Mouse (Mus musculus) midbrain, embryonic 11.5 days (tissue): Measurements from ENCODE around the gene Atp2b4. TPM values are rescaled to one million over a fixed set of nuclear protein-coding genes. Genes with fewer than 3 reads are reported as not detected.
"Not testable (repeated sequence)": the region's sequence is repeated elsewhere in the genome, so short reads cannot be mapped to it uniquely, and the experiment has no call there.

Source experiments
- ATAC-seq: fragments of 200-750 bp; cut with Nextera tagmentation; 2 replicates; pipeline ENCODE4 v1.8.0; 2017; ENCODE audit warnings: moderate TSS enrichment, moderate library complexity; ENCODE audit not compliant: low FRiP score
- DNase-seq: peaks from one replicate; pipeline ENCODE4 v3.0.0; 2015; ENCODE audit warnings: low spot score; ENCODE audit errors: missing footprints
- H3K27ac ChIP-seq: fragments of 300-500 bp; sonication (generic); 2 replicates; pipeline ENCODE4 v1.5.1; 2014; ENCODE audit warnings: low read depth, low read length
- H3K27me3 ChIP-seq: fragments of 300-500 bp; sonication (generic); 2 replicates; pipeline ENCODE4 v1.6.1; 2014; ENCODE audit warnings: mild to moderate bottlenecking, low read length, moderate library complexity, mixed read lengths; ENCODE audit not compliant: control insufficient read depth, insufficient read depth
- H3K36me3 ChIP-seq: fragments of 300-500 bp; sonication (generic); 2 replicates; pipeline ENCODE4 v1.6.1; 2014; ENCODE audit warnings: mild to moderate bottlenecking, low read length, moderate library complexity, mixed read lengths; ENCODE audit not compliant: control insufficient read depth, insufficient read depth
- H3K4me1 ChIP-seq: fragments of 300-500 bp; sonication (generic); 2 replicates; pipeline ENCODE4 v1.6.1; 2014; ENCODE audit warnings: low read length; ENCODE audit not compliant: control insufficient read depth, insufficient read depth
- H3K4me2 ChIP-seq: fragments of 300-500 bp; sonication (generic); 2 replicates; pipeline ENCODE4 v1.6.1; 2014; ENCODE audit warnings: mild to moderate bottlenecking, moderate library complexity
- H3K4me3 ChIP-seq: fragments of 300-500 bp; sonication (generic); 2 replicates; pipeline ENCODE4 v1.5.1; 2014; ENCODE audit warnings: low read depth, low read length
- H3K9ac ChIP-seq: fragments of 300-500 bp; sonication (generic); 2 replicates; pipeline ENCODE4 v1.6.1; 2014; ENCODE audit warnings: low read length
- H3K9me3 ChIP-seq: fragments of 300-500 bp; sonication (generic); 2 replicates; pipeline ENCODE4 v1.6.1; 2016; ENCODE audit warnings: low read length; ENCODE audit not compliant: control insufficient read depth
- WGBS: fragments of 180-500 bp; shearing (Covaris S2); extraction: QIAGEN DNeasy Blood & Tissue Kit; methylation state at CpG from one replicate; pipeline ENCODE4 v1.1.7; 2014; 5-methylcytosine and 5-hydroxymethylcytosine counted together
- polyA plus RNA-seq: library from polyadenylated mRNA; unstranded; fragments of >200 nt; fragmentation: Nextera tagmentation; extraction: Ambion mirVana; gene quantifications from 2 replicates; pipeline ENCODE4 v1.2.1, GENCODE M21; 2014

The Atp2b4 gene
- polyA plus RNA-seq, 1 experiment from 2014 or later: 7.6 TPM

- H3K27ac ChIP-seq, H3K27me3 ChIP-seq, DNase-seq, H3K9me3 ChIP-seq, H3K9ac ChIP-seq, H3K36me3 ChIP-seq, ATAC-seq, H3K4me2 ChIP-seq, H3K4me1 ChIP-seq, H3K4me3 ChIP-seq: not testable (repeated sequence)
- WGBS: 17% methylated on average over 1 of the region's 2 CpGs
Measured at GRCm38 (mm10) chr1:133701824-133702223, 99.0 kb downstream of the Atp2b4 start.

- H3K36me3 ChIP-seq: no peaks in the 10 kb centered on the region
- no peak for DNase-seq
- 91% methylated on average over 12 of the region's 12 CpGs for WGBS
- H3K9ac ChIP-seq: no peak overlapping the region
- ATAC-seq: no peak
- H3K4me3 ChIP-seq: no peak overlapping the region
- H3K9me3 ChIP-seq: no peaks in the 10 kb centered on the region
- peaks cover 5% of the 10 kb centered on the region; the same call in 1 of the 2 replicates for H3K4me1 ChIP-seq
- no peak overlapping the region for H3K27ac ChIP-seq
- H3K27me3 ChIP-seq: no peaks in the 10 kb centered on the region
- H3K4me2 ChIP-seq: no peak overlapping the region
Measured at GRCm38 (mm10) chr1:133697935-133698620, 102.8 kb downstream of the Atp2b4 start.

- 56% methylated on average over 7 of the region's 7 CpGs for WGBS
Measured at GRCm38 (mm10) chr1:133695901-133696300, 104.9 kb downstream of the Atp2b4 start.

GRCm38 (mm10) chr1:133694876-133695275 is 106.0 kb downstream of the Atp2b4 start:
- ATAC-seq: no peak
- no peaks in the 10 kb centered on the region for H3K27me3 ChIP-seq
- no peak overlapping the region for H3K27ac ChIP-seq
- H3K36me3 ChIP-seq: no peaks in the 10 kb centered on the region
- no peaks in the 10 kb centered on the region for H3K9me3 ChIP-seq
- WGBS: 90% methylated on average over 1 of the region's 1 CpGs
- H3K9ac ChIP-seq: no peak overlapping the region
- DNase-seq: no peak
- peaks cover 5% of the 10 kb centered on the region; the same call in 1 of the 2 replicates for H3K4me1 ChIP-seq
- H3K4me2 ChIP-seq: no peak overlapping the region
- H3K4me3 ChIP-seq: no peak overlapping the region

More at GRCm38 (mm10) chr1:133695901-133696300, 104.9 kb downstream of the Atp2b4 start:
- no peak overlapping the region for H3K27ac ChIP-seq
- H3K36me3 ChIP-seq: no peaks in the 10 kb centered on the region
- no peak overlapping the region for H3K4me3 ChIP-seq
- no peak overlapping the region for H3K4me2 ChIP-seq
- H3K9ac ChIP-seq: no peak overlapping the region
- no peaks in the 10 kb centered on the region for H3K9me3 ChIP-seq
- peaks cover 5% of the 10 kb centered on the region; the same call in 1 of the 2 replicates for H3K4me1 ChIP-seq
- DNase-seq (no peak), ATAC-seq (no peak)
- H3K27me3 ChIP-seq: no peaks in the 10 kb centered on the region

GRCm38 (mm10) chr1:133694301-133694700 is 106.5 kb downstream of the Atp2b4 start:
- no peaks in the 10 kb centered on the region for H3K36me3 ChIP-seq
- H3K4me3 ChIP-seq: no peak overlapping the region
- no peak overlapping the region for H3K4me2 ChIP-seq
- no peak for DNase-seq
- H3K27ac ChIP-seq: no peak overlapping the region
- no peak overlapping the region for H3K9ac ChIP-seq
- no peaks in the 10 kb centered on the region for H3K9me3 ChIP-seq
- H3K4me1 ChIP-seq: peaks cover 5% of the 10 kb centered on the region; the same call in 1 of the 2 replicates
- H3K27me3 ChIP-seq: no peaks in the 10 kb centered on the region
- ATAC-seq: no peak
- 0% methylated on average over 1 of the region's 1 CpGs for WGBS

GRCm38 (mm10) chr1:133693536-133694114 is 107.2 kb downstream of the Atp2b4 start:
- DNase-seq (no peak), ATAC-seq (no peak)
- 72% methylated on average over 11 of the region's 11 CpGs for WGBS
- Histone ChIP-seq H3K4me1 (peaks cover 5% of the 10 kb centered on the region; the same call in 1 of the 2 replicates), H3K9ac (no peak overlapping the region), H3K9me3 (no peaks in the 10 kb centered on the region), H3K4me2 (no peak overlapping the region), H3K27me3 (no peaks in the 10 kb centered on the region), H3K36me3 (no peaks in the 10 kb centered on the region), H3K27ac (no peak overlapping the region), H3K4me3 (no peak overlapping the region)

- no peaks in the 10 kb centered on the region for H3K9me3 ChIP-seq
- H3K9ac ChIP-seq: no peak overlapping the region
- no peaks in the 10 kb centered on the region for H3K27me3 ChIP-seq
- DNase-seq (no peak), ATAC-seq (no peak)
- no peaks in the 10 kb centered on the region for H3K36me3 ChIP-seq
- WGBS: 38% methylated on average over 4 of the region's 4 CpGs
- H3K4me3 ChIP-seq: no peak overlapping the region
- peaks cover 5% of the 10 kb centered on the region; the same call in 1 of the 2 replicates for H3K4me1 ChIP-seq
- no peak overlapping the region for H3K4me2 ChIP-seq
- H3K27ac ChIP-seq: no peak overlapping the region
Measured at GRCm38 (mm10) chr1:133692195-133692594, 108.6 kb downstream of the Atp2b4 start.

- 94% methylated on average over 6 of the region's 6 CpGs for WGBS
- no peak for DNase-seq
- H3K27ac ChIP-seq: no peak overlapping the region
- H3K27me3 ChIP-seq: no peaks in the 10 kb centered on the region
- H3K36me3 ChIP-seq: no peaks in the 10 kb centered on the region
- no peak for ATAC-seq
- no peak overlapping the region for H3K4me2 ChIP-seq
- H3K4me1 ChIP-seq: peaks cover 5% of the 10 kb centered on the region; the same call in 1 of the 2 replicates
- no peaks in the 10 kb centered on the region for H3K9me3 ChIP-seq
- no peak overlapping the region for H3K9ac ChIP-seq
- no peak overlapping the region for H3K4me3 ChIP-seq
Measured at GRCm38 (mm10) chr1:133691046-133691445, 109.8 kb downstream of the Atp2b4 start.

- Histone ChIP-seq H3K9ac (no peak within 1 kb of the TSS), H3K27ac (no peak within 1 kb of the TSS), H3K36me3 (no peaks in the 10 kb centered on the region), H3K27me3 (no peaks in the 10 kb centered on the region), H3K4me1 (peaks cover 5% of the 10 kb centered on the region; the same call in 1 of the 2 replicates), H3K4me3 (no peak within 1 kb of the TSS), H3K9me3 (no peaks in the 10 kb centered on the region), H3K4me2 (no peak within 1 kb of the TSS)
- WGBS: 72% methylated on average over 6 of the region's 6 CpGs
- ATAC-seq (no peak), DNase-seq (no peak)
Measured at GRCm38 (mm10) chr1:133689897-133690296, 110.9 kb downstream of the Atp2b4 start, which contains the start of gene Lax1. Lax1 (minus strand) TSS chr1:133690108.
